Mouse (Mus musculus) activated CD4-positive, CD25-positive, alpha-beta regulatory T cell (primary cell): ENCODE results near the gene Kcnj12. TPM values are rescaled to one million over a fixed set of nuclear protein-coding genes. Genes with fewer than 3 reads are reported as not detected.

Experiments
- polyA plus RNA-seq, 2 experiments: library from polyadenylated mRNA; unstranded; fragments of 100-300 nt; shearing (Covaris generic); gene quantifications; one replicate each; pipeline ENCODE4 v1.2.1; 2017

Gene Kcnj12
- polyA plus RNA-seq: under 1 TPM in 1 of 2 experiments, not detected in 1; 0.76 TPM

GRCm38 (mm10) chr11:61022550-61023391 lies at the start of gene Kcnj12:
Kcnj12 (plus strand) TSS chr11:61022564.

Other genes starting within 250 kb of the Kcnj12 start
- gene Top3a, start 245.2 kb upstream of the Kcnj12 start, polyA plus RNA-seq: 10 to 100 TPM in 1 of 2 experiments, 1 to 10 TPM in 1; 9.9 to 10.6 TPM
- 1 to 10 TPM; 4.9 to 8.7 TPM for gene Smcr8, start 245.0 kb upstream of the Kcnj12 start, polyA plus RNA-seq
- 10 to 100 TPM; 19.5 to 24.9 TPM for gene Shmt1, start 210.8 kb upstream of the Kcnj12 start, polyA plus RNA-seq
- 10 to 100 TPM; 27.0 to 27.2 TPM for gene Dhrs7b, start 191.9 kb upstream of the Kcnj12 start, polyA plus RNA-seq
- 10 to 100 TPM; 26.3 to 39.7 TPM for gene Tmem11, start 143.3 kb upstream of the Kcnj12 start, polyA plus RNA-seq
- gene Natd1, start 107.8 kb upstream of the Kcnj12 start, polyA plus RNA-seq: 10 to 100 TPM in 1 of 2 experiments, 1 to 10 TPM in 1; 8.4 to 10.4 TPM
- gene Map2k3, start 90.5 kb upstream of the Kcnj12 start, polyA plus RNA-seq: 100 to 1,000 TPM in 1 of 2 experiments, 10 to 100 TPM in 1; 65.7 to 124 TPM
- gene Tnfrsf13b, start 104.2 kb downstream of the Kcnj12 start, polyA plus RNA-seq: 10 to 100 TPM; 60.9 to 84.0 TPM
- gene Usp22, start 152.5 kb downstream of the Kcnj12 start, polyA plus RNA-seq: 10 to 100 TPM; 24.5 to 30.0 TPM
- gene Aldh3a1, start 185.0 kb downstream of the Kcnj12 start, polyA plus RNA-seq: not detected
- gene Aldh3a2, start 244.9 kb downstream of the Kcnj12 start, polyA plus RNA-seq: 10 to 100 TPM; 33.2 to 46.5 TPM